Mouse (Mus musculus) ovary, postnatal 10 days (tissue): ENCODE results near the gene Fbxw13.
"Not testable (repeated sequence)": the region's sequence is repeated elsewhere in the genome, so short reads cannot be mapped to it uniquely, and the experiment has no call there.

Source experiments
- DNase-seq: peaks from one replicate; pipeline ENCODE4 v3.0.0; 2022; ENCODE audit warnings: low spot score

Fbxw13 gene

GRCm38 (mm10) chr9:109195875-109196274 is at the start of gene Fbxw13:
Fbxw13 (minus strand) TSS chr9:109195975.
- DNase-seq: not testable (repeated sequence)

- no peak for DNase-seq
These were observed 38.9 kb upstream of the Fbxw13 start, which contains the start of gene Fbxw20 for GRCm38 (mm10) chr9:109234654-109235053. Fbxw20 (minus strand) TSS chr9:109234754.

DNA sequence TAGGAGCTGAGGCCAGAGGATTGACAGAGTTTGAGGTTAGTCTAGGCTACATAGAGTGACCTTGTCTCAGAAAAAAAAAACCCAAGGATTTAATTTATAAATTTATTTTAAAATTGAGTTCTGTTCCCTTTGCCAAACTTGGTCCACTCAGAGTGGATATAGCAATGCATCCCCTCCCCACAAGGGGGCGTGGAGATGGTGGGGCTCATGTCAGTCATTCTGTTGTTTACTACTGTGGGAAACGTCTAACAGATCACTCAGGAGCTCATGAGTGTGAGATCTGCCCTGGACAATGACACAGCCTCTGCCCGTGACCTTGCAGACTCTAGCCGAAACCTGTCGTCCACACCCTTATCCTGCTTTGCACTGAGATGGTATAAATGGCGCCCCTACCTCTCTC is 22.7 kb upstream of the Fbxw13 start:
- DNase-seq: no peak

GRCm38 (mm10) chr9:109201347-109201746 is 5.6 kb upstream of the Fbxw13 start:
- not testable (repeated sequence) for DNase-seq

GRCm38 (mm10) chr9:109200349-109200748 is 4.6 kb upstream of the Fbxw13 start:
- DNase-seq: no peak

DNA sequence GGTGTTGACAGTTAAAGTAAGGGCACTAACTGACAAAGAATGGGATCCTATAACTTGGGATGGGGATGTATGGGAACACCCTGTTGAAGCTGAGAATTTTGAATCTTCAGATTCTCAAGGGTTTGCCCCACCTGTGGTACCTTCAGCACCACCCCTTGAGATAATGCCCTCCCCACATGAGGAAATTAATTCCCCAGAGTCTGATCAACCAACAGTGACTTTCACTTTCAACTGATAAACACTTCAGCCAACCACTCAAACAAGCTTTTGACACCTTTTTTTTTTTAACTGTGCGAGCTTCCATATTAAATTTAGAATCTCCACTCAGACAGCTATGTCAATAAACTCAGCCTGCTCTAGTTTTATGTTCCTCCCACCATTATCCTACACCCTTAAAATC is 3.6 kb upstream of the Fbxw13 start:
- DNase-seq: no peak

DNA sequence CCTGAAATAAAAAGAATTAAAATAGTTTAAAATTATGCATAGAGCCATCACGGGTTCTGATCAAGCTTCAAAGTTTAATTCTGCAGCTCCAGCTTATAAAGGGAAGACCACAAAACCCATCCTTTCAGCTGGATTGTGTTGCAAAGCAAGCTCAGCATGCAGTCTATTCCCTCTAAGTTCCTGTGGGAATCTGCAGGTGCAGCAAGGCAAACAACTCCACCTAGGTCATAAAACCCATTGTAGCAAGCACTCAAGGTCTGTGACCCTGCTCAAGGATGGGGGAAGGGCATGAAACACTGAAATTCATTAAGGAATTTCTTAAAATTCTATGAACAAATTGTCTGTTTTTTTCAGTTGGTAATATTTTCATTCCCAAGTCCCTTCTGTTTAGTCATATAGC is 18.6 kb downstream of the Fbxw13 start:
- DNase-seq: no peak

- no peak for DNase-seq
These were observed 19.5 kb downstream of the Fbxw13 start for GRCm38 (mm10) chr9:109176301-109176700.

DNA sequence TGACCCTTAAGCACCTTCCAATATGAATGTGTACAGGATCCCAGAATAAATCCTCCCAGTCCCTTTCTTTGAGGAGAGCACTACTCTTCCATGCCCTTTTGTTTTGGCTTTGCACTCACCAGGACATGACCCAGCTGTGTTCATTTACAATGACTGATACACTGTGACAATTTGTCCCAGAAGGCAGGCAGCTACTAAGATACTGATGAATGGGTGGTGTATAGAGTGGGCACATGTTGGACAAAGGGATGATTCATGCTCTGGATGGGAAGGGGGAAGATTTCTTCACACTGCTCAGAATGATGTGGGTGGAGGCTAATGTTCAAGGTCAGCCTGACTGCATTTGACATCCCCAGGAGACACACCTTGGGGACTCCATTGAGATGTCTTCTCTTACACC is 28.5 kb downstream of the Fbxw13 start:
- no peak for DNase-seq

GRCm38 (mm10) chr9:109161941-109162340 is 33.8 kb downstream of the Fbxw13 start, which contains the start of gene Fbxw21:
Fbxw21 (minus strand) TSS chr9:109162041.
- DNase-seq: no peak

DNA sequence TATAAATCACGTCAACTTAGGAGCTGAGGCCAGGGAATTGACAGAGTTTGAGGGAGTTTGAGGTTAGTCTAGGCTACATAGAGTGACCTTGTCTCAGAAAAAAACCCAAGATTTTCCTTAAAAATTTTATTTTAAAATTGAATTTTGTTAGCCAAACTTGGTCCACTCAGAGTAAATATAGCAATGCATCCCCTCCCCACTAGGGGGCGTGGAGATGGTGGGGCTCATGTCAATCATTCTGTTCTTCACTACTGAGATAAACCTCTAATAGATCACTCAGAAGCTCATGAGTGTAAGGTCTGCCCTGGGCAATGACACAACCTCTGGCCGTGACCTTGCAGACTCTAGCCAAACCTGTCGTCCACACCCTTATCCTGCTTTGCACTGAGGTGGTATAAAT is 55.4 kb downstream of the Fbxw13 start:
- not testable (repeated sequence) for DNase-seq

GRCm38 (mm10) chr9:109130076-109130475 is 65.7 kb downstream of the Fbxw13 start:
- DNase-seq: no peak
